Mouse (Mus musculus) forebrain, embryonic 12.5 days (tissue): Measurements from ENCODE around the gene Rundc3a. TPM values are rescaled to one million over a fixed set of nuclear protein-coding genes. Genes with fewer than 3 reads are reported as not detected.
"Not testable (repeated sequence)": the region's sequence is repeated elsewhere in the genome, so short reads cannot be mapped to it uniquely, and the experiment has no call there.

Source experiments
- ATAC-seq: fragments of 200-750 bp; cut with Nextera tagmentation; 2 replicates; pipeline ENCODE4 v1.8.0; 2017; ENCODE audit warnings: moderate TSS enrichment; ENCODE audit not compliant: low FRiP score
- H3K27ac ChIP-seq: fragments of 300-500 bp; sonication (generic); 2 replicates; pipeline ENCODE4 v1.5.1; 2016; ENCODE audit warnings: mild to moderate bottlenecking
- H3K27me3 ChIP-seq: fragments of 300-500 bp; sonication (generic); 2 replicates; pipeline ENCODE4 v1.6.1; 2016; ENCODE audit warnings: mild to moderate bottlenecking
- H3K36me3 ChIP-seq: fragments of 300-500 bp; sonication (generic); replicated peaks from 2 replicates; pipeline ENCODE4 v1.6.1; 2016; ENCODE audit warnings: mild to moderate bottlenecking
- H3K4me1 ChIP-seq: fragments of 300-500 bp; sonication (generic); 2 replicates; pipeline ENCODE4 v1.6.1; 2016
- H3K4me2 ChIP-seq: fragments of 300-500 bp; sonication (generic); 2 replicates; pipeline ENCODE4 v1.6.1; 2016; ENCODE audit warnings: mild to moderate bottlenecking, moderate library complexity
- H3K4me3 ChIP-seq: fragments of 300-500 bp; sonication (generic); replicated peaks from 2 replicates; pipeline ENCODE4 v1.5.1; 2016; ENCODE audit warnings: mild to moderate bottlenecking
- H3K9ac ChIP-seq: fragments of 300-500 bp; sonication (generic); 2 replicates; pipeline ENCODE4 v1.6.1; 2016; ENCODE audit warnings: mild to moderate bottlenecking
- H3K9me3 ChIP-seq: fragments of 300-500 bp; sonication (generic); 2 replicates; pipeline ENCODE4 v1.6.1; 2016
- WGBS: fragments of 180-500 bp; shearing (Covaris S2); methylation state at CpG from one replicate; pipeline ENCODE4 v1.1.7; 2016; 5-methylcytosine and 5-hydroxymethylcytosine counted together
- polyA plus RNA-seq: library from polyadenylated mRNA; unstranded; fragments of >200 nt; fragmentation: Nextera tagmentation; extraction: Ambion mirVana; gene quantifications from 2 replicates; pipeline ENCODE4 v1.2.1, GENCODE M21; 2016

Gene Rundc3a
- polyA plus RNA-seq, 1 experiment from 2014 or later: 103 TPM

GRCm38 (mm10) chr11:102382794-102383193 is 10.4 kb upstream of the Rundc3a start:
- Histone ChIP-seq H3K4me3 (no peak overlapping the region), H3K4me2 (no peak overlapping the region), H3K27ac (no peak overlapping the region), H3K9ac (no peak overlapping the region), H3K27me3 (0 out of 2 replicates have a peak, but pooled peaks cover 3% of the 10 kb centered on the region), H3K36me3 (no peaks in the 10 kb centered on the region), H3K4me1 (no peaks in the 10 kb centered on the region), H3K9me3 (0 out of 2 replicates have a peak, but pooled peaks cover 6% of the 10 kb centered on the region)
- 87% methylated on average over 3 of the region's 3 CpGs for WGBS
- no peak for ATAC-seq

GRCm38 (mm10) chr11:102383365-102384136 is 9.7 kb upstream of the Rundc3a start:
- Histone ChIP-seq H3K9ac (no peak overlapping the region), H3K9me3 (0 out of 2 replicates have a peak, but pooled peaks cover 5% of the 10 kb centered on the region), H3K36me3 (no peaks in the 10 kb centered on the region), H3K27ac (no peak overlapping the region), H3K4me1 (no peaks in the 10 kb centered on the region), H3K4me2 (no peak overlapping the region), H3K27me3 (0 out of 2 replicates have a peak, but pooled peaks cover 3% of the 10 kb centered on the region), H3K4me3 (no peak overlapping the region)
- no peak for ATAC-seq
- 86% methylated on average over 1 of the region's 1 CpGs for WGBS

GRCm38 (mm10) chr11:102384418-102384817 is 8.8 kb upstream of the Rundc3a start:
- Histone ChIP-seq H3K27ac (no peak overlapping the region), H3K4me3 (no peak overlapping the region), H3K9me3 (no peaks in the 10 kb centered on the region), H3K36me3 (no peaks in the 10 kb centered on the region), H3K9ac (no peak overlapping the region), H3K4me2 (no peak overlapping the region), H3K27me3 (0 out of 2 replicates have a peak, but pooled peaks cover 3% of the 10 kb centered on the region), H3K4me1 (no peaks in the 10 kb centered on the region)
- 79% methylated on average over 2 of the region's 2 CpGs for WGBS
- no peak for ATAC-seq

GRCm38 (mm10) chr11:102385075-102385474 is 8.1 kb upstream of the Rundc3a start:
- H3K27ac ChIP-seq: no peak overlapping the region
- H3K27me3 ChIP-seq: 0 out of 2 replicates have a peak, but pooled peaks cover 3% of the 10 kb centered on the region
- no peak overlapping the region for H3K4me3 ChIP-seq
- H3K4me1 ChIP-seq: no peaks in the 10 kb centered on the region
- H3K36me3 ChIP-seq: no peaks in the 10 kb centered on the region
- no peaks in the 10 kb centered on the region for H3K9me3 ChIP-seq
- WGBS: 72% methylated on average over 4 of the region's 4 CpGs
- no peak for ATAC-seq
- H3K9ac ChIP-seq: no peak overlapping the region
- no peak overlapping the region for H3K4me2 ChIP-seq

- H3K9me3 ChIP-seq: no peaks in the 10 kb centered on the region
- H3K9ac ChIP-seq: no peak overlapping the region
- H3K27ac ChIP-seq: no peak overlapping the region
- no peak overlapping the region for H3K4me2 ChIP-seq
- no peak for ATAC-seq
- 69% methylated on average over 5 of the region's 5 CpGs for WGBS
- H3K36me3 ChIP-seq: no peaks in the 10 kb centered on the region
- H3K4me3 ChIP-seq: no peak overlapping the region
- H3K4me1 ChIP-seq: no peaks in the 10 kb centered on the region
- 0 out of 2 replicates have a peak, but pooled peaks cover 2% of the 10 kb centered on the region for H3K27me3 ChIP-seq
Observed at GRCm38 (mm10) chr11:102386121-102386520, 7.1 kb upstream of the Rundc3a start.

GRCm38 (mm10) chr11:102389436-102389835 is 3.8 kb upstream of the Rundc3a start:
- not testable (repeated sequence) for H3K27ac ChIP-seq, ATAC-seq, H3K4me3 ChIP-seq, H3K4me2 ChIP-seq, H3K27me3 ChIP-seq, H3K9ac ChIP-seq, H3K9me3 ChIP-seq, H3K36me3 ChIP-seq
- 89% methylated on average over 4 of the region's 5 CpGs for WGBS
- H3K4me1 ChIP-seq: peaks cover 18% of the 10 kb centered on the region

- H3K4me3 ChIP-seq: peak overlapping the region; percentile 75
- WGBS: 19% methylated on average over 15 of the region's 15 CpGs
Observed at GRCm38 (mm10) chr11:102392441-102393237, 564 bp upstream of the Rundc3a start.

GRCm38 (mm10) chr11:102393719-102394420 is 667 bp downstream of the Rundc3a start:
- H3K9ac ChIP-seq: peak overlapping the region; percentile 84
- peak overlapping the region; percentile 75 for H3K4me3 ChIP-seq
- no peaks in the 10 kb centered on the region for H3K9me3 ChIP-seq
- peak overlapping the region; percentile 89 for H3K4me2 ChIP-seq
- peak; percentile 43 for ATAC-seq
- H3K4me1 ChIP-seq: peaks cover 60% of the 10 kb centered on the region
- 5% methylated on average over 17 of the region's 17 CpGs for WGBS
- H3K27ac ChIP-seq: peak overlapping the region; percentile 94
- H3K36me3 ChIP-seq: peaks cover under 1% of the 10 kb centered on the region; the same call in 1 of the 2 replicates
- peaks cover 12% of the 10 kb centered on the region for H3K27me3 ChIP-seq

More at GRCm38 (mm10) chr11:102392441-102393237, 564 bp upstream of the Rundc3a start:
- peaks cover 49% of the 10 kb centered on the region for H3K4me1 ChIP-seq
- H3K9ac ChIP-seq: peak overlapping the region; percentile 48
- no peaks in the 10 kb centered on the region for H3K36me3 ChIP-seq
- H3K9me3 ChIP-seq: no peaks in the 10 kb centered on the region
- peak overlapping the region; percentile 94 for H3K27ac ChIP-seq
- peak; percentile 21; the same call in 1 of the 2 replicates for ATAC-seq
- no peaks in the 10 kb centered on the region; the same call in 1 of the 2 replicates for H3K27me3 ChIP-seq
- peak overlapping the region; percentile 89 for H3K4me2 ChIP-seq

- Histone ChIP-seq H3K4me3 (peak overlapping the region; percentile 75), H3K27ac (peak overlapping the region; percentile 94), H3K27me3 (peaks cover 19% of the 10 kb centered on the region), H3K4me1 (peaks cover 67% of the 10 kb centered on the region), H3K9ac (peak overlapping the region; percentile 84), H3K9me3 (no peaks in the 10 kb centered on the region), H3K36me3 (peaks cover 8% of the 10 kb centered on the region; the same call in 1 of the 2 replicates), H3K4me2 (peak overlapping the region; percentile 89)
- WGBS: 75% methylated on average over 9 of the region's 9 CpGs
- ATAC-seq: no peak
Observed at GRCm38 (mm10) chr11:102394421-102395124, 1.4 kb downstream of the Rundc3a start.

GRCm38 (mm10) chr11:102395250-102395649 is 2.0 kb downstream of the Rundc3a start:
- H3K4me2 ChIP-seq: peak overlapping the region; percentile 89
- peaks cover 74% of the 10 kb centered on the region for H3K4me1 ChIP-seq
- H3K36me3 ChIP-seq: peaks cover 12% of the 10 kb centered on the region; the same call in 1 of the 2 replicates
- H3K9ac ChIP-seq: peak overlapping the region; percentile 84; the same call in 1 of the 2 replicates
- peak overlapping the region; percentile 75 for H3K4me3 ChIP-seq
- 2% methylated on average over 5 of the region's 5 CpGs for WGBS
- peak overlapping the region; percentile 94 for H3K27ac ChIP-seq
- peaks cover 26% of the 10 kb centered on the region for H3K27me3 ChIP-seq
- no peak for ATAC-seq
- H3K9me3 ChIP-seq: no peaks in the 10 kb centered on the region

- H3K4me1 ChIP-seq: peaks cover 74% of the 10 kb centered on the region
- H3K27ac ChIP-seq: no peak overlapping the region
- peak overlapping the region; percentile 75 for H3K4me3 ChIP-seq
- 66% methylated on average over 6 of the region's 6 CpGs for WGBS
- peaks cover 20% of the 10 kb centered on the region; the same call in 1 of the 2 replicates for H3K36me3 ChIP-seq
- H3K4me2 ChIP-seq: peak overlapping the region; percentile 89
- no peak overlapping the region for H3K9ac ChIP-seq
- ATAC-seq: no peak
- peaks cover 33% of the 10 kb centered on the region for H3K27me3 ChIP-seq
- no peaks in the 10 kb centered on the region for H3K9me3 ChIP-seq
Observed at GRCm38 (mm10) chr11:102396263-102396662, 3.1 kb downstream of the Rundc3a start.
